Mouse (Mus musculus) left cerebral cortex, postnatal 10 days (tissue): ENCODE measurements at regions not wholly inside any gene's neighbourhood (a gene's known extent, or its start where the extent isn't known, plus 50 kb on each side); places are given as distances from the start of the nearest gene placed in this dataset.
"Not testable (repeated sequence)": the region's sequence is repeated elsewhere in the genome, so short reads cannot be mapped to it uniquely, and the experiment has no call there.

Source experiments
- DNase-seq, 2 experiments: peaks; one replicate each; pipeline ENCODE4 v3.0.0; 2021 to 2022; ENCODE audit warnings: low spot score in 2 of 2, mixed read lengths in 1 of 2; ENCODE audit errors: extremely low spot score in 1 of 2
- intact Hi-C: fragments of 180-260 bp; cut with DNase I; formaldehyde crosslinking; loops from one replicate; pipeline ENCODE4 v1.15.1; 2025

- intact Hi-C loops, DNase-seq: not testable (repeated sequence)
These were observed 135.9 kb upstream of the Abcb5 start for GRCm38 (mm10) chr12:119102106-119102505.

GRCm38 (mm10) chr12:119099736-119100135 lies 133.5 kb upstream of the Abcb5 start:
- no peak for DNase-seq

GRCm38 (mm10) chr12:119097814-119098213 lies 131.6 kb upstream of the Abcb5 start:
- DNase-seq, result no peak
- intact Hi-C loops, result no loop called here

More at GRCm38 (mm10) chr12:119099736-119100135, 133.5 kb upstream of the Abcb5 start:
- intact Hi-C loops, result no loop called here

GRCm38 (mm10) chr12:119094314-119094713 lies 128.1 kb upstream of the Abcb5 start:
- intact Hi-C loops, result no loop called here
- no peak for DNase-seq

GRCm38 (mm10) chr12:119093402-119093801 lies 127.2 kb upstream of the Abcb5 start:
- no peak for DNase-seq
- intact Hi-C loops, result no loop called here

GRCm38 (mm10) chr12:119089292-119089691 lies 123.1 kb upstream of the Abcb5 start:
- no peak for DNase-seq
- intact Hi-C loops, result no loop called here

- DNase-seq, result no peak
- intact Hi-C loops, result no loop called here
These were observed 122.4 kb upstream of the Abcb5 start for GRCm38 (mm10) chr12:119088666-119089065.

- no peak for DNase-seq
- intact Hi-C loops, result no loop called here
These were observed 118.6 kb upstream of the Abcb5 start for GRCm38 (mm10) chr12:119084814-119085213.

GRCm38 (mm10) chr12:119082781-119083180 lies 116.6 kb upstream of the Abcb5 start:
- intact Hi-C loops, result no loop called here
- DNase-seq, result no peak

GRCm38 (mm10) chr12:119075825-119076224 lies 109.6 kb upstream of the Abcb5 start:
- intact Hi-C loops, result no loop called here
- no peak for DNase-seq

GRCm38 (mm10) chr12:119074742-119075478 lies 108.7 kb upstream of the Abcb5 start:
- DNase-seq, result no peak
- intact Hi-C loops, result no loop called here

GRCm38 (mm10) chr12:119074147-119074546 lies 107.9 kb upstream of the Abcb5 start:
- no peak for DNase-seq
- intact Hi-C loops, result no loop called here

GRCm38 (mm10) chr12:119070963-119071362 lies 104.7 kb upstream of the Abcb5 start:
- DNase-seq, result no peak
- intact Hi-C loops, result no loop called here

- DNase-seq, result no peak
- intact Hi-C loops, result no loop called here
These were observed 104.2 kb upstream of the Abcb5 start for GRCm38 (mm10) chr12:119070446-119070845.

- intact Hi-C loops, result no loop called here
- DNase-seq, result no peak
These were observed 103.5 kb upstream of the Abcb5 start for GRCm38 (mm10) chr12:119069747-119070146.

- intact Hi-C loops, result no loop called here
- no peak for DNase-seq
These were observed 101.9 kb upstream of the Abcb5 start for GRCm38 (mm10) chr12:119068079-119068478.

GRCm38 (mm10) chr12:119062931-119063330 lies 96.7 kb upstream of the Abcb5 start:
- DNase-seq, result no peak
- intact Hi-C loops, result no loop called here

GRCm38 (mm10) chr12:119062490-119062889 lies 96.3 kb upstream of the Abcb5 start:
- DNase-seq, result no peak
- intact Hi-C loops, result no loop called here

- DNase-seq, result no peak
- intact Hi-C loops, result no loop called here
These were observed 88.3 kb upstream of the Abcb5 start for GRCm38 (mm10) chr12:119054560-119054959.

GRCm38 (mm10) chr12:119051692-119052379 lies 85.6 kb upstream of the Abcb5 start:
- no peak for DNase-seq
- intact Hi-C loops, result no loop called here
